Mouse (Mus musculus) embryonic fibroblast, embryonic 13.5 days (primary cell): Measurements from ENCODE around the gene Nme7.

Experiments
- CTCF ChIP-seq: IDR thresholded peaks from 2 replicates; pipeline ENCODE4 v1.5.1; 2011; ENCODE audit warnings: mild to moderate bottlenecking, control low read depth, low read length, moderate library complexity, borderline replicate concordance; ENCODE audit not compliant: insufficient read depth
- POLR2A ChIP-seq: IDR thresholded peaks from 2 replicates; pipeline ENCODE4 v1.6.1; 2011; ENCODE audit warnings: low read depth, mild to moderate bottlenecking, control low read depth, low read length, moderate library complexity

- TF ChIP-seq POLR2A (no peak), CTCF (no peak)
Measured at GRCm38 (mm10) chr1:164474778-164475511, 171.0 kb downstream of the Nme7 start.
